Mouse (Mus musculus) midbrain, embryonic 16.5 days (tissue): ENCODE data around the gene Pcnx2. TPM values are rescaled to one million over a fixed set of nuclear protein-coding genes. Genes with fewer than 3 reads are reported as not detected.
A peak's percentile ranks its signal among the peaks of the same experiment; 100 is the strongest.

Source experiments
- ATAC-seq: fragments of 200-750 bp; cut with Nextera tagmentation; 2 replicates; pipeline ENCODE4 v1.8.0; 2017; ENCODE audit warnings: moderate TSS enrichment
- H3K27ac ChIP-seq: fragments of 300-500 bp; sonication (generic); 2 replicates; pipeline ENCODE4 v1.5.1; 2014; ENCODE audit warnings: mild to moderate bottlenecking, low read length, mixed read lengths
- H3K27me3 ChIP-seq: fragments of 300-500 bp; sonication (generic); 2 replicates; pipeline ENCODE4 v1.6.1; 2014; ENCODE audit warnings: low read depth, low read length, mixed read lengths; ENCODE audit not compliant: control insufficient read depth, insufficient read depth
- H3K36me3 ChIP-seq: fragments of 300-500 bp; sonication (generic); 2 replicates; pipeline ENCODE4 v1.6.1; 2014; ENCODE audit warnings: mild to moderate bottlenecking, low read length, moderate library complexity, mixed read lengths; ENCODE audit not compliant: control insufficient read depth, insufficient read depth
- H3K4me1 ChIP-seq: fragments of 300-500 bp; sonication (generic); 2 replicates; pipeline ENCODE4 v1.6.1; 2014; ENCODE audit warnings: mild to moderate bottlenecking, low read length, mixed read lengths; ENCODE audit not compliant: control insufficient read depth, insufficient read depth
- H3K4me2 ChIP-seq: fragments of 300-500 bp; sonication (generic); 2 replicates; pipeline ENCODE4 v1.6.1; 2014; ENCODE audit warnings: mild to moderate bottlenecking, low read length, mixed read lengths
- H3K4me3 ChIP-seq: fragments of 300-500 bp; sonication (generic); 2 replicates; pipeline ENCODE4 v1.5.1; 2014; ENCODE audit warnings: low read depth, mild to moderate bottlenecking, low read length, moderate library complexity, mixed read lengths
- H3K9ac ChIP-seq: fragments of 300-500 bp; sonication (generic); 2 replicates; pipeline ENCODE4 v1.6.1; 2014; ENCODE audit warnings: low read depth, low read length, mixed read lengths
- H3K9me3 ChIP-seq: fragments of 300-500 bp; sonication (generic); replicated peaks from 2 replicates; pipeline ENCODE4 v1.6.1; 2014; ENCODE audit warnings: mild to moderate bottlenecking, low read length, mixed read lengths; ENCODE audit not compliant: control insufficient read depth, poor library complexity, severe bottlenecking
- WGBS: fragments of 180-500 bp; shearing (Covaris S2); extraction: QIAGEN DNeasy Blood & Tissue Kit; methylation state at CpG from one replicate; pipeline ENCODE4 v1.1.7; 2014; 5-methylcytosine and 5-hydroxymethylcytosine counted together
- polyA plus RNA-seq: library from polyadenylated mRNA; unstranded; fragments of >200 nt; fragmentation: Nextera tagmentation; extraction: Ambion mirVana; gene quantifications from 2 replicates; pipeline ENCODE4 v1.2.1, GENCODE M21; 2015

Gene Pcnx2
- polyA plus RNA-seq, 1 experiment from 2014 or later: 6.3 TPM

DNA sequence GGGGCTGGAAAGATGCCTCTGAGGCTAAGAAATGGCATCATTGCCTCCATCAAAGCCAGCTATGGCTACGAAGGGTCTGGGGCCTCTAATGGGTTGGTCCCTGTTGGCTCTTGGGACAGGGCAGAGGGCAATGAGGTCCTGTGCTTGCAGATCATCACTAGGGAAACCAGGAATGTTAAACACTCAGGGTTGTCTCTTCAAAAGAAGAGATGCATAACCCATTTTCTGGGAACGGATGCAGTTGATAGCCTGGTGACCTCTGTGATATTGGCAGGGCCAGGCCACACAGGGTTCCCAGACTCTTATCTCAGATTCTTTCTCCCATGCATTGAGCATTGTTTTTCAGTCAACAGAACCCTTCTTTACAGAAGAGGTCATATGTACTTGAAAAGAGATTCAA, 125.8 kb downstream of the Pcnx2 start:
- peaks cover 9% of the 10 kb centered on the region for H3K36me3 ChIP-seq
- no peak overlapping the region for H3K9ac ChIP-seq
- no peak overlapping the region for H3K27ac ChIP-seq
- H3K4me1 ChIP-seq: no peaks in the 10 kb centered on the region
- WGBS: 71% methylated on average over 2 of the region's 2 CpGs
- no peak for ATAC-seq
- H3K4me2 ChIP-seq: no peak overlapping the region
- H3K4me3 ChIP-seq: no peak overlapping the region
- no peaks in the 10 kb centered on the region for H3K27me3 ChIP-seq
- H3K9me3 ChIP-seq: no peaks in the 10 kb centered on the region

DNA sequence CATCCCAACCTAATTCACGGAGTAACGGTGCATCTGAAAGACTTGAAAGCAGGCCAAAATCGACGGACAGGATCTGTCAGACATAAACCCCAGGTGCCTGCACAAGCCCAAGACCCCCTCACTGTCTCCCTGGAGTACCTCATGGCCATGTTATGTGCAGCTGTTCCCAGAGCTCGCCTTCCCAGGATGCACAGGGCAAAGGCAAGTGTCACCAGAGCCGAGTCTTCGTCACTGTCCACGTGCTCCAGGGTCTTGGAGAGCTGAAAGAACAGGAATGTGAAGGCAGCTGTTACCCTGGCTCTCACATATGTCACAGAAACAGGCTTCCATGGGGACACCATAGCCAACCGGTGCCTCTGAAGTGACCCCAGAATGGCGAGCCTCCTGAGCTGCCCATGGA, 130.0 kb downstream of the Pcnx2 start:
- Histone ChIP-seq H3K36me3 (peaks cover 21% of the 10 kb centered on the region), H3K27ac (no peak overlapping the region)
- ATAC-seq: no peak

GRCm38 (mm10) chr8:125763066-125763786, 134.9 kb downstream of the Pcnx2 start:
- Histone ChIP-seq H3K9ac (no peak overlapping the region), H3K27ac (no peak overlapping the region), H3K4me2 (no peak overlapping the region), H3K27me3 (no peaks in the 10 kb centered on the region), H3K9me3 (no peaks in the 10 kb centered on the region; the same call in 1 of the 2 replicates), H3K4me1 (no peaks in the 10 kb centered on the region), H3K4me3 (no peak overlapping the region), H3K36me3 (peaks cover 26% of the 10 kb centered on the region)
- ATAC-seq: no peak
- 95% methylated on average over 16 of the region's 16 CpGs for WGBS

More for the DNA sequence above, 130.0 kb downstream of the Pcnx2 start:
- Histone ChIP-seq H3K9me3 (no peaks in the 10 kb centered on the region; the same call in 1 of the 2 replicates), H3K4me2 (no peak overlapping the region), H3K9ac (no peak overlapping the region), H3K4me1 (no peaks in the 10 kb centered on the region), H3K4me3 (no peak overlapping the region), H3K27me3 (no peaks in the 10 kb centered on the region)
- 87% methylated on average over 10 of the region's 10 CpGs for whole genome bisulfite sequencing

- no peaks in the 10 kb centered on the region; the same call in 1 of the 2 replicates for H3K4me1 ChIP-seq
- H3K9me3 ChIP-seq: no peaks in the 10 kb centered on the region; the same call in 1 of the 2 replicates
- H3K27ac ChIP-seq: no peak overlapping the region
- 54% methylated on average over 10 of the region's 10 CpGs for whole genome bisulfite sequencing
- no peaks in the 10 kb centered on the region for H3K27me3 ChIP-seq
- peaks cover 19% of the 10 kb centered on the region for H3K36me3 ChIP-seq
- H3K9ac ChIP-seq: no peak overlapping the region
- ATAC-seq: no peak
- no peak overlapping the region for H3K4me3 ChIP-seq
- H3K4me2 ChIP-seq: no peak overlapping the region
These were observed 139.1 kb downstream of the Pcnx2 start for GRCm38 (mm10) chr8:125759022-125759421.

DNA sequence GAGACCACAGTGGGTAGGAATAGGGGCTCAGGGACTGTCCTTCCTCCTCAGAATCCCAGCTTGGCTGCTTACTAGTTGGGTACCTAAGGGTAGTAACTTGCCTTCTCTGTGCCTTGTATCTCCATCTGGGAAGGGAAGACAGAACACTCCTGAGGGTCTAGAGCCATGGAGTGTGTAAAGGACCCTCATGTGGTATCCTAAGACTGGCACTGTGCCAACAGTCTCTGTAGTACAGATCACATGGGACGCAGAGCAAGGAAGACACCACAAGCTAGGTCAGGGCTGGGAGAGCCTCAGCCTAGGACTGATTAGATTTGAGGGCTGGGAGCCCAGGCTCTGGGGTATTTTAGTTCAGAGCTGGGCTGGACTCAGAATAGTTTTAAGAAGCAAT, 141.0 kb downstream of the Pcnx2 start:
- WGBS: 83% methylated on average over 1 of the region's 1 CpGs
- Histone ChIP-seq H3K9me3 (no peaks in the 10 kb centered on the region), H3K4me2 (no peak overlapping the region), H3K27me3 (no peaks in the 10 kb centered on the region), H3K4me1 (no peaks in the 10 kb centered on the region; the same call in 1 of the 2 replicates), H3K9ac (no peak overlapping the region), H3K27ac (no peak overlapping the region), H3K4me3 (no peak overlapping the region), H3K36me3 (peaks cover 25% of the 10 kb centered on the region)
- ATAC-seq: no peak

DNA sequence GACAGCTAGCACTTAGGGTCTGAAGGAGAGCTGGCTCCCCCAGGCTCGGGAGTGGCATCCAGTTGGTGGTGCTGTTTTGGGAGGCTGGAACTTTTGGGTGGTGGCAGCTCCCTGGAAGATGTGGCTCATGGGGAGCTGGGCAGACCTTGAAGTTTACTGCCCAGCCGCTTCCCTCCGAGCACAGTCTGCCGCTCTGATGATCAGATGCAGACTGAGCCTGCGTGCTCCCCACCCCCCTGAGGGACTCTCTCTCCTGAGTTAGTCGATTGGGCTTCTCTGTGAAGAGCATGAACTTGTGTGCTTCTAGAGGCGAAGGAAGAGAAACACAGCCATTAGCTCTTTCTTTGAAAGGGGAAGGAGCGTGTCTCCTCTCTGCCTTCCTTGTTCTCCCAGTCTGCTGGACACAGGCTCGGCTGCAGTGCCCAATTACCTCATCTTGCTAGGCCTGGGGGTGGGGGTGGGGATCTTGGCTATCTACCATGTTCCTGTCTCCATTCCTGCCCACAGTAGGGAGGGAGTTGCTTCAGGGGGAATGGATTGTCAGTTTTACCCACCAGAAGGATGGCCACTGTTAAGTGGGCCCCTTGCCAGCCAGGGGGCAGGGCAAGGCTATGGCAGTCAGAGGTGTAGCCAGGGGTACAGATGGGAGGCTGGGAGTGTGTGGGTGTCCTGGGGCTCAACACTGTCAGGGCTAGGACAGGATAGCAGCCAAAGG, 141.6 kb downstream of the Pcnx2 start:
- peak; percentile 40; the same call in 1 of the 2 replicates for ATAC-seq
- Histone ChIP-seq H3K4me2 (no peak overlapping the region), H3K4me1 (no peaks in the 10 kb centered on the region; the same call in 1 of the 2 replicates), H3K4me3 (no peak overlapping the region), H3K9ac (no peak overlapping the region), H3K36me3 (peaks cover 27% of the 10 kb centered on the region), H3K9me3 (no peaks in the 10 kb centered on the region), H3K27ac (no peak overlapping the region; the same call in 1 of the 2 replicates), H3K27me3 (no peaks in the 10 kb centered on the region)
- WGBS: 66% methylated on average over 9 of the region's 9 CpGs

DNA sequence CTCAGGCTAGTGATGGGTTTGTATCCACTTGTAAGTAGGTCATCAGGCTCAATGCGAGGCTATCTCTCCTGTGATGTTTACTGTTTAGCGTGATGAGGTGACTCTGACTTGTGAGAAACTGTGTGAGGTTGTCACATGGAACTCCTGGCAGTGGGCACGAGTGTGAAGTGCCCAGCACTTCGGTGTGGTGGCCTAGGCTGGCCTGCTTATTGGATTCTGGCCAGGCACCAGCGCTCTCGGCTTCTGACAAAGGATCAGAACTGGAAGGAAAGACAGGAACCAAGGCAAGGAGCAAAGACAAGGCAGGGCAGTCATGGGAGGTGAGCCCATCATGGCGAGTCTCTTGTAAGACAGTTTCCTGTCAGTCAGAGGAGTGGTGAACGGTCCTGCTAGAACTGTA, 142.2 kb downstream of the Pcnx2 start:
- no peak overlapping the region for H3K4me3 ChIP-seq
- H3K9me3 ChIP-seq: no peaks in the 10 kb centered on the region
- 81% methylated on average over 8 of the region's 8 CpGs for WGBS
- no peak for ATAC-seq
- H3K27ac ChIP-seq: no peak overlapping the region
- H3K9ac ChIP-seq: no peak overlapping the region
- H3K27me3 ChIP-seq: no peaks in the 10 kb centered on the region
- no peak overlapping the region for H3K4me2 ChIP-seq
- H3K4me1 ChIP-seq: no peaks in the 10 kb centered on the region; the same call in 1 of the 2 replicates
- peaks cover 22% of the 10 kb centered on the region for H3K36me3 ChIP-seq

GRCm38 (mm10) chr8:125750846-125751245, 147.3 kb downstream of the Pcnx2 start:
- no peaks in the 10 kb centered on the region for H3K4me1 ChIP-seq
- no peak overlapping the region for H3K27ac ChIP-seq
- H3K36me3 ChIP-seq: peaks cover 18% of the 10 kb centered on the region
- no peaks in the 10 kb centered on the region for H3K9me3 ChIP-seq
- H3K27me3 ChIP-seq: no peaks in the 10 kb centered on the region
- no peak overlapping the region for H3K9ac ChIP-seq
- WGBS: 61% methylated on average over 8 of the region's 8 CpGs
- no peak overlapping the region for H3K4me2 ChIP-seq
- no peak overlapping the region for H3K4me3 ChIP-seq
- no peak for ATAC-seq

DNA sequence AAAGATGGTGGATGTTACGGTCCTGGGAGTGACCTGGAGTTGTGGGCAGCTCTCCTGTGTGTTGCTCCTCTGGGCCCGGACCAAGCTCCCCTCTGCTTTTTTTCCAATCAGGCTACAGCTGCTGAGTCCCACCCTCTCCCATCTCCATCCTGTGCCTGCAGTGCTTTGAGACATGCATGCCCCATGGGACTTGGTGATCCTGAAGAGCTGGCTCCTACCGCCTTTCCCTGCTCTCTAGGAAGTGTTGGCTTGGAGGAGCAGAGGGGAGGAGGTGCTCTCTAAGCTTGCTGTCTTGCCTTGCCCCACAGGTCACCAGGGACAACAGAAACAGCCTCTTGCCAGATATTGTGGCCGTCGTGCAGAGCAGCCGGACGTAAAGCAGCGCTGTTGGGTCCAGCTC, 150.7 kb downstream of the Pcnx2 start:
- Histone ChIP-seq H3K27me3 (no peaks in the 10 kb centered on the region), H3K4me2 (no peak overlapping the region), H3K36me3 (peaks cover 6% of the 10 kb centered on the region; the same call in 1 of the 2 replicates), H3K27ac (no peak overlapping the region), H3K4me1 (no peaks in the 10 kb centered on the region), H3K4me3 (no peak overlapping the region), H3K9me3 (no peaks in the 10 kb centered on the region), H3K9ac (no peak overlapping the region)
- whole genome bisulfite sequencing: 77% methylated on average over 8 of the region's 8 CpGs
- no peak for ATAC-seq
